Mouse (Mus musculus): ENCODE results near the gene Tspan31. TPM values are rescaled to one million over a fixed set of nuclear protein-coding genes. Genes with fewer than 3 reads are reported as not detected.

Tspan31 gene
- total RNA-seq, 2 experiments from 2014 or later, result 21.6 to 29.9 TPM

DNA sequence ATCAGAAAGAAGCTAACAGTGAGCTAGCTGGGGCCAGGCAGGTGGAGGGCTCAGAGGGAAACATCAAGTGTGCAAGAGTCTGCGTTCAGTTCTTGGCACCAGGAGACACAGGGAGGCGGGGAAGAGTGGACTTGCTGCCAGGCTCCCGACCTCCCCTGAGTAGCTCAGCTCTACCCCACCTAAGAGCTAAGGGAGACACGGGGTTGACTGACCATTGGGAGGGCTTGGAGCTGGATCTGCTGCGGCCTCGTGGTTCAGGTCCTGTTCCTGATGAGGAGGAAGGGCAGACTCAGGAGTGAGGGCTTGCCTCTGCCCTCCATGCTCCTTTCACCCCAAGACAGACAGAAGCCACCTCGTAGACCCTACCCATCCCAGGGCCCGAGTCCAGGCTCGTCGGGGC lies 29.1 kb upstream of the Tspan31 start:
- Histone ChIP-seq H3K4me3 (no peak overlapping the region), H3K27ac (no peak overlapping the region)
- intact Hi-C loops (cut with DNase I), result no loop called here
- DNase-seq, result peak; percentile 11
- TF ChIP-seq CTCF (IDR thresholded peaks at IDR 0.05), result no peak

- no peak overlapping the region for H3K4me3 ChIP-seq
- TF ChIP-seq CTCF (IDR thresholded peaks at IDR 0.05), result no peak
- intact Hi-C loops (cut with DNase I), result no loop called here
- DNase-seq, result peak; percentile 7
- no peak overlapping the region for H3K27ac ChIP-seq
Measured at GRCm38 (mm10) chr10:127098514-127098913, 28.4 kb upstream of the Tspan31 start.

- intact Hi-C loops (cut with DNase I), result no loop called here
- no peak overlapping the region for H3K4me3 ChIP-seq
- TF ChIP-seq CTCF (IDR thresholded peaks at IDR 0.05), result no peak
- H3K27ac ChIP-seq, result no peak overlapping the region
- no peak for DNase-seq
Measured at GRCm38 (mm10) chr10:127094382-127094802, 24.3 kb upstream of the Tspan31 start.

DNA sequence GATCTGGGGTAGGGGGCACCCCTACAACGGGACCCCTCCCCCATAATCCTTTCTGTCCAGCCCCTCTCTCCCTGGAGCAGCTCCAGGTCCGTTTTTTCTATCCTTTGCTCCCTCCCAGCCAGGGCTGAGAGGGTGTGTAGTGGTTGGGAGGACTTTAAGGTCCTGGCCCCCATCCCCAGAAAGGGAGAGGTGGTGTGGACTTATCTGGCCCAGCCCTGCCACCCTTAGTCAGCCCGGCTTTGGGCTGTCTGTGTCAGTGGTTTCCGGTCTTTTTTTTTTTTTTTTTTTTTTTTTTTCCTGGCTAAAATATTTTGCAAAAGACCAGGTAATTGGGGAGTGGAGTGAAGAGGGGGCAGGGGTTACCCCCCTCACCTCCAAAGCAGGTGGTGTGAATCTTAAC lies 22.7 kb upstream of the Tspan31 start:
- no peak for DNase-seq
- intact Hi-C loops (cut with DNase I), result no loop called here
- H3K27ac ChIP-seq, result no peak overlapping the region
- TF ChIP-seq CTCF (IDR thresholded peaks at IDR 0.05), result no peak
- no peak overlapping the region for H3K4me3 ChIP-seq

DNA sequence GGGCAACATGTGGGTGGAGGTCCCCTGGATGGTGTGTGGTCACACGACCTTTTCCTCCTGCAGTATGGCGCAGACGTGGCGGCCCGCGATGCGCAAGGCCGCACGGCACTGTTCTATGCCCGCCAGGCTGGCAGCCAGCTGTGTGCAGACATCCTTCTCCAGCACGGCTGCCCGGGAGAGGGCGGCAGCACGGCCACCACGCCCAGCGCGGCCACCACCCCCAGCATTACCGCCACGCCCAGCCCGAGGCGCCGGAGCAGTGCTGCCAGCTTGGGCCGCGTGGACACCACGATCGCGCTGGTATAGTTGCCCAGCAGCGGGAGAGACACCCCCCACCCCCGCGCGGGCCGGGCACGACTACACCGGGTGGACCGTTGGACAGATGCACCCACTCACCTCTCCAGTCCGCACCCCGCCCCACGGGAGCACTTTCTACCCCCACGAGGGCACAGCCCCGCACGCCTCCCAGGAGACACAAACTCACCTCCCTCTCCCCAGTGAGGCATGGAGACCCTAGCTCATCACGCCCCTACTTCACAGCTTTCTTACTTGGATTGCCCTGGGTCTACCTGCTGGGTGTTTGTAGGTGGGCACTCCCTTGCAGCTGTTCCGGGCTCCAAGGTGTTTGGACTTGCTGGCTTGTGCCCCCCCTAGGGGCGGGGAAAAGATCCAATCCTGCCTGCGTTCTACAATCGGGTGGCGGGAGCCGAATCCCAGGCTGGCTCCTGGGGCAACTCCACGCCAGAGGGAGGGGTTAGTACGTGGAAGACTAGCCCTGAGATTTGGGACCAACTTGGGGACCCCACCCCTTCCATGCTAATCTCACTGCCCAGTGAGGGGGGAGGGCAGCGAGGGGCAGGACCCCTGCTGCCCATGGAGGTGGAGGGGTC lies 21.7 kb upstream of the Tspan31 start:
- Histone ChIP-seq H3K4me3 (peak overlapping the region; percentile 59), H3K27ac (no peak overlapping the region)
- no peak for TF ChIP-seq CTCF (IDR thresholded peaks at IDR 0.05)
- intact Hi-C loops (cut with DNase I), result no loop called here
- peak; percentile 63 for DNase-seq

DNA sequence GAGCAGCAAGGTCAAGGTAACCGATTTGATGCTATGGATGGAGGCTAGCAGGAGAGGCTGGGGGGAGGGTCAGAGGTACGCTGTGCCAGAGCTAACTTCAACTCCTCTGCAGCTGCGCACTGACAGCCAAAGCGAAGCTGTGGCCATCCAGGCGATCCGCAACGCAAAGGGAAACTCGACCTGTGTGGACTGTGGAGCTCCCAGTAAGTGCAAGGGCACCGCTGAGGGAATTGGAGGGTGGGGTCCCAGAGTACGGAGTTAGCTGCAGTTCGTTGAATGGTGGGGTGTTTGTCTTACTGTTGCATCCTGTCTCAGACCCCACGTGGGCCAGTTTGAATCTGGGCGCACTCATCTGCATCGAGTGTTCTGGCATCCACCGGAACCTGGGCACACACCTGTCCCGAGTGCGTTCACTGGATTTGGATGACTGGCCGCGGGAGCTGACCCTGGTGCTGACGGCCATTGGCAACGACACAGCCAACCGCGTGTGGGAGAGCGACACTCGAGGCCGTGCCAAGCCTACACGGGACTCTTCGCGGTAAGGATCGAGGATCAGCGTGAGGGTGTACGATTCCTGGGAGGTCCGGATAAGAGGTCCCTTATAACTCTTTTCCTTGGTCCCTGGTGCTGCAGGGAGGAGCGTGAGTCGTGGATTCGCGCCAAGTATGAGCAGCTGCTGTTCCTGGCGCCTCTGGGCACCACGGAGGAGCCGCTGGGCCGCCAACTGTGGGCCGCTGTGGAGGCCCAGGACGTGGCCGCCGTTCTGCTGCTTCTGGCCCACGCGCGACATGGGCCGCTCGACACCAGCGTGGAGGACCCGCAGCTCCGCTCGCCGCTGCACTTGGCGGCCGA lies 20.7 kb upstream of the Tspan31 start:
- H3K4me3 ChIP-seq, result peak overlapping the region; percentile 59
- intact Hi-C loops (cut with DNase I), result no loop called here
- no peak for TF ChIP-seq CTCF (IDR thresholded peaks at IDR 0.05)
- no peak overlapping the region for H3K27ac ChIP-seq
- DNase-seq, result peak; percentile 74

DNA sequence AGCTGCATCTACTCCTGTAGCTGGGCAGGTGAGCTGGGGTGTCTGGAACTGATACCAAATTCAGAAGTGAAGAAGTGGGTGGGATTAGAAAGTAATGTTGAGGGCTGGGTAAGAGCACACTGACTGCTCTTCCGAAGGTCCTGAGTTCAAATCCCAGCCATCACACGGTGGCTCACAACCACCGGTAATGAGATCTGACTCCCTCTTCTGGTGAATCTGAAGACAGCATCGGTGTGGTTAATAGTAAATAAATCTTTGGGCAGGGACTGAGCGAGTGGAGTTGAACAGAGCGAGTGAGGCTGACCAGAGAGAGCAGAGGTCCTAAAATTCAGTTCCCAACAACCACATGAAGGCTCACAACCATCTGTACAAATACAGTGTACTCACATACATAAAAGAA lies 15.6 kb upstream of the Tspan31 start:
- H3K27ac ChIP-seq, result no peak overlapping the region
- H3K4me3 ChIP-seq, result no peak overlapping the region
- no peak for DNase-seq
- intact Hi-C loops (cut with DNase I), result no loop called here
- TF ChIP-seq CTCF (IDR thresholded peaks at IDR 0.05), result no peak

- no peak for TF ChIP-seq CTCF (IDR thresholded peaks at IDR 0.05)
- peak; percentile 16 for DNase-seq
- H3K27ac ChIP-seq, result no peak overlapping the region
- no peak overlapping the region for H3K4me3 ChIP-seq
- intact Hi-C loops (cut with DNase I), result no loop called here
Measured at GRCm38 (mm10) chr10:127085052-127085451, 15.0 kb upstream of the Tspan31 start.

GRCm38 (mm10) chr10:127083915-127084306 lies 13.8 kb upstream of the Tspan31 start:
- DNase-seq, result peak; percentile 13
- H3K27ac ChIP-seq, result no peak overlapping the region; the same call in 1 of the 2 replicates
- no peak for TF ChIP-seq CTCF (IDR thresholded peaks at IDR 0.05)
- H3K4me3 ChIP-seq, result no peak overlapping the region
- intact Hi-C loops (cut with DNase I), result no loop called here

GRCm38 (mm10) chr10:127083292-127083914 lies 13.3 kb upstream of the Tspan31 start:
- TF ChIP-seq CTCF (IDR thresholded peaks at IDR 0.05), result no peak
- intact Hi-C loops (cut with DNase I), result no loop called here
- DNase-seq, result peak; percentile 13

DNA sequence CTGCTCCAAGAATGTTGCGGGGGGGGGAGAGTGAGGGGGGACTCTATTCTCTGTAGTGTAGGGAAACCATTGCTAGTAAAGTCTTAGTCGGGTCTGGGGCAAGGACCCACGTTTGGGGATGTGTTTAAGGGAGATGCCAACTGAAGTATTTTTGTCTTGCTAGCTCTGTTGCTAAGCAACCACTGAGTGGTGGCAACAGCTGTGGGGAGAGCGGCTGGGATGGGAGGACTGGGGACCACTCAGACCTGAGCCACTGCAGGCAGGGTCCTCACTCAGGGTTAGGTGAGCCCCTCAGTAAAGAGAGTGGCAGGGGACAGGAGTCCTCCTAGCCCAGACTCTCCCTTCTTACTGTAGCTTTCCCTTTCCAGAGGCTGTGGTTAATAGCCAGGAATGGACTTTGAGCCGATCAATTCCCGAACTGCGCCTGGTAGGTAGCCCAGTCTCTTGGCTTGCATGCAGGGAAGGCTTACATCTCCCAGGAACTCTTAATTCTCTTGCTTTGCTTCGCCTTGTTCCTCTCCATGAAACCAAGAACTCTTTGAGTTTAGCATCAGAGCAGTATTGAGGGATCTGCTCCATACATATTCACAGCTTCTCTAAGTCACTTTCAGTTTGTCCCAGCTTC lies 12.0 kb upstream of the Tspan31 start:
- intact Hi-C loops (cut with DNase I), result no loop called here
- peak overlapping the region; percentile 58 for H3K27ac ChIP-seq
- peak overlapping the region; percentile 71 for H3K4me3 ChIP-seq
- peak; percentile 32 for DNase-seq
- TF ChIP-seq CTCF (IDR thresholded peaks at IDR 0.05), result no peak

More at GRCm38 (mm10) chr10:127083292-127083914, 13.3 kb upstream of the Tspan31 start:
- peak overlapping the region; percentile 31; the same call in 1 of the 2 replicates for H3K27ac ChIP-seq
- H3K4me3 ChIP-seq, result no peak overlapping the region

Measured in gastrocnemius, adult 2 months (tissue).